Comparison of ENCODE assay signal across 17 mouse cellular contexts in the genomic region with DNA sequence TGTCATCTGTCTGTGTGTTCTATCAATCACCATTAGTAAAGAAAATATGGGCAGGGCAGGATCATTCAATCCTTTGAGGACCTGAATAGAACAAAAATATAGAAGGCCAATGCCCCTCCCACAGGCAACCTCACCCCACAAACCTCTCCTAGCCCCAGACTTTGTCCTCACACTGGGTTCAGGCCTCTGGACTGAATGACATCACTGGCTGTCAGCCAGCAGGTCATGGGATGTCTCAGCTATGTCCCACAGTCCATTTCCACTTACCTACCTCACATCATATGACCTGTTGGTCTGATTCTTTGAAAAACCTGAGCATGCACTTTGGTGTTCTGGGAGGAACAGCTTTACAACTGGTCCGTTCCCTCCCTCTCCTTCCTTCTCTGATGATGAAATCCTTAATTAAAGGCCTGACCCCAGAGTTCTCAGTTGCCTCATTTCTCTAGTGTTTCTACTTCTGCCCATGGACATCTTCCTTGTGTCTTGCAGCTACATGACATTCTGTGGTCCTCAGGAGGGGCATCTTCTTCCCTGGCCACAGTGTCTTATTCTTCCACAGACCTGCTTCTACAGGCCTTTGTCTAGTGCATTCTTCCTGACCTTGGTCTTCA. TPM values are rescaled to one million over a fixed set of nuclear protein-coding genes. Genes with fewer than 3 reads are reported as not detected.
DNase-seq lines count a peak whose midpoint lies in the region; ATAC-seq and TF ChIP-seq lines count a peak whose summit lies in the region.
"Had no signal": no experiment of that assay in that cellular context is flagged by ENCODE, and none has a peak within 500 bp of the region (broad histone marks: within the 10 kb centered on the region; RNA-seq: fewer than 3 reads in every experiment).

No protein-coding gene starts in this region.

- peak; percentile 93 for DNase-seq in kidney, adult 11 months
- peak; percentile 96 for DNase-seq in kidney, adult 2 months
- DNase-seq in kidney, postnatal 4 days: peak; percentile 54 to 74
- no peak for DNase-seq in thymus, postnatal 4 days
- DNase-seq in gastrocnemius, postnatal 36 days: no peak
- no peak for DNase-seq in left cerebral cortex, adult 18-20 months (ENCODE audit: low spot score in 2 of 2)
- DNase-seq: spleen, adult 18-20 months had no signal

- intact Hi-C loops in gastrocnemius, postnatal 36 days (cut with DNase I): no loop called here

- no peak overlapping the region for H3K9ac ChIP-seq in kidney, embryonic 14.5 days (ENCODE audit: low read depth, low read length)
- H3K9ac ChIP-seq: embryonic facial prominence, embryonic 13.5 days; neural tube, embryonic 13.5 days had no signal

- H3K4me3 ChIP-seq in kidney, embryonic 14.5 days (ENCODE audit: low read length): no peak overlapping the region
- H3K4me3 ChIP-seq in kidney, adult 2 months (ENCODE audit: insufficient read depth, low read depth, low read length): no peak overlapping the region
- H3K4me3 ChIP-seq in small intestine, adult 2 months (ENCODE audit: low read depth, low read length): no peak overlapping the region
- H3K4me3 ChIP-seq: embryonic facial prominence, embryonic 13.5 days; forebrain, embryonic 10.5 days; heart, embryonic 10.5 days; limb, embryonic 10.5 days; neural tube, embryonic 13.5 days had no signal

- H3K27ac ChIP-seq in kidney, embryonic 14.5 days (ENCODE audit: low read depth, low read length): no peak overlapping the region
- peak overlapping the region; percentile 90 for H3K27ac ChIP-seq in kidney, adult 2 months (ENCODE audit: insufficient read depth, low read depth, low read length)
- peak overlapping the region; percentile 79 for H3K27ac ChIP-seq in small intestine, adult 2 months (ENCODE audit: insufficient read depth, low read depth, low read length)
- H3K27ac ChIP-seq: embryonic facial prominence, embryonic 13.5 days; forebrain, embryonic 10.5 days; heart, embryonic 10.5 days; limb, embryonic 10.5 days; macrophage; neural tube, embryonic 13.5 days had no signal

- H3K4me2 ChIP-seq in kidney, embryonic 14.5 days (replicated peaks; ENCODE audit: low read depth, low read length): no peak overlapping the region
- H3K4me2 ChIP-seq: embryonic facial prominence, embryonic 13.5 days; neural tube, embryonic 13.5 days had no signal

- ATAC-seq in kidney, embryonic 14.5 days (ENCODE audit: low FRiP score, low TSS enrichment): no peak
- ATAC-seq: inflammation-experienced regulatory T-cells, adult 6 months; midbrain, embryonic 16.5 days had no signal

- no peak for TF ChIP-seq CTCF in kidney, adult 2 months (conservative IDR thresholded peaks at IDR 0.05; ENCODE audit: insufficient read depth, insufficient read length, low read depth, low read length)
- no peak for TF ChIP-seq CTCF in small intestine, adult 2 months (IDR thresholded peaks at IDR 0.05; ENCODE audit: extremely low read depth, insufficient read length, insufficient replicate concordance, low read depth, low read length)

- H3K27me3 ChIP-seq in kidney, embryonic 14.5 days (ENCODE audit: control insufficient read depth, insufficient read depth, low read length): no peaks in the 10 kb centered on the region
- no peaks in the 10 kb centered on the region for H3K27me3 ChIP-seq in kidney, adult 2 months (replicated peaks; ENCODE audit: control insufficient read depth, insufficient read depth, low read length)
- no peaks in the 10 kb centered on the region for H3K27me3 ChIP-seq in small intestine, adult 2 months (ENCODE audit: control insufficient read depth, insufficient read depth, low read length)
- H3K27me3 ChIP-seq: embryonic facial prominence, embryonic 13.5 days; neural tube, embryonic 13.5 days had no signal

- no peaks in the 10 kb centered on the region for H3K36me3 ChIP-seq in kidney, embryonic 14.5 days (ENCODE audit: control insufficient read depth, insufficient read depth, low read length)
- no peaks in the 10 kb centered on the region for H3K36me3 ChIP-seq in kidney, adult 2 months (ENCODE audit: control insufficient read depth, insufficient read depth, low read length)
- H3K36me3 ChIP-seq in small intestine, adult 2 months (ENCODE audit: control insufficient read depth, insufficient read depth, low read length): no peaks in the 10 kb centered on the region
- H3K36me3 ChIP-seq: embryonic facial prominence, embryonic 13.5 days; forebrain, embryonic 10.5 days; heart, embryonic 10.5 days; limb, embryonic 10.5 days; neural tube, embryonic 13.5 days had no signal

- TF ChIP-seq POLR2A in kidney, adult 2 months (IDR thresholded peaks at IDR 0.05; ENCODE audit: low read depth, low read length): no peak
- no peak for TF ChIP-seq POLR2A in small intestine, adult 2 months (IDR thresholded peaks at IDR 0.05; ENCODE audit: low read depth, low read length)

- no peaks in the 10 kb centered on the region for H3K9me3 ChIP-seq in kidney, embryonic 14.5 days (ENCODE audit: control insufficient read depth, low read length)
- H3K9me3 ChIP-seq: embryonic facial prominence, embryonic 13.5 days; forebrain, embryonic 10.5 days; heart, embryonic 10.5 days; limb, embryonic 10.5 days; neural tube, embryonic 13.5 days had no signal

- WGBS in kidney, embryonic 14.5 days: 73% methylated on average over 1 of the region's 1 CpGs
- 53% methylated on average over 1 of the region's 1 CpGs for WGBS in kidney, adult 2 months
- 30% methylated on average over 1 of the region's 1 CpGs for WGBS in small intestine, adult 2 months

- no peaks in the 10 kb centered on the region for H3K4me1 ChIP-seq in kidney, embryonic 14.5 days (ENCODE audit: control insufficient read depth, insufficient read depth, low read length)
- H3K4me1 ChIP-seq in kidney, adult 2 months (ENCODE audit: control insufficient read depth, insufficient read depth, low read length): peaks cover 12% of the 10 kb centered on the region; the same call in 1 of the 2 replicates
- H3K4me1 ChIP-seq in small intestine, adult 2 months (ENCODE audit: control insufficient read depth, insufficient read depth, insufficient read length, low read length): peaks cover 16% of the 10 kb centered on the region; the same call in 1 of the 2 replicates
- H3K4me1 ChIP-seq: embryonic facial prominence, embryonic 13.5 days; forebrain, embryonic 10.5 days; heart, embryonic 10.5 days; neural tube, embryonic 13.5 days had no signal

RNA-seq across cellular contexts. Expression of a gene that starts 19.6 kb away (rescaled TPM):
- 37.8 and 49.3 TPM in 2 replicates for polyA plus RNA-seq in kidney, embryonic 14.5 days (2014; fragmentation: Nextera tagmentation; extraction: Ambion mirVana)
- polyA plus RNA-seq in kidney, adult 2 months (2012; rRNA removed): 151 and 179 TPM in 2 replicates
- polyA plus RNA-seq in small intestine, adult 2 months (2012; rRNA removed): 114 and 292 TPM in 2 replicates
- 1 to 10 TPM; 5.3 to 6.5 TPM for total RNA-seq in gastrocnemius, postnatal 36 days (2021)
- total RNA-seq in left cerebral cortex, adult 18-20 months (2021): 10 to 100 TPM; 35.8 to 37.4 TPM

Comparison
In these comparisons a context has a peak if more than half of its experiments do, and no peak if none do; other contexts are left out.
1. DNase-seq: peak in kidney, adult 11 months (single experiment), kidney, adult 2 months (single experiment) and kidney, postnatal 4 days (2 of 2); none in thymus, postnatal 4 days (single experiment), gastrocnemius, postnatal 36 days (0 of 2) and left cerebral cortex, adult 18-20 months (0 of 2).